Mouse (Mus musculus): ENCODE data around the gene Sema4b. TPM values are rescaled to one million over a fixed set of nuclear protein-coding genes. Genes with fewer than 3 reads are reported as not detected.

Gene Sema4b
- polyA plus RNA-seq (2015; fragmentation: Nextera tagmentation; extraction: Ambion mirVana): 22.1 and 23.8 TPM in 2 replicates

- peak within 1 kb of the TSS; percentile 85 for H3K4me2 ChIP-seq
- peaks cover 31% of the 10 kb centered on the region for H3K4me1 ChIP-seq
- peak within 1 kb of the TSS; percentile 64 for H3K4me3 ChIP-seq (replicated peaks)
- no peaks in the 10 kb centered on the region for H3K27me3 ChIP-seq (replicated peaks)
- no peaks in the 10 kb centered on the region for H3K36me3 ChIP-seq
- H3K9ac ChIP-seq: peak within 1 kb of the TSS; percentile 42; the same call in 1 of the 2 replicates
- ATAC-seq (ENCODE audit: insufficient read depth, low FRiP score, low read depth): peak; percentile 85
- H3K9me3 ChIP-seq: no peaks in the 10 kb centered on the region
- WGBS: under 1% methylated on average over 51 of the region's 51 CpGs
- peak within 1 kb of the TSS; percentile 91 for H3K27ac ChIP-seq
Measured at GRCm38 (mm10) chr7:80186531-80187296, at the start of gene Sema4b. TSS of gene Sema4b (plus strand) at chr7:80186841.

GRCm38 (mm10) chr7:80138375-80138774 is 48.3 kb upstream of the Sema4b start:
- peaks cover 6% of the 10 kb centered on the region; the same call in 1 of the 2 replicates for H3K4me1 ChIP-seq
- no peak for ATAC-seq (ENCODE audit: insufficient read depth, low FRiP score, low read depth)
- no peak overlapping the region for H3K4me2 ChIP-seq
- H3K27ac ChIP-seq: no peak overlapping the region
- no peak overlapping the region for H3K9ac ChIP-seq
- WGBS: 79% methylated on average over 1 of the region's 1 CpGs
- H3K27me3 ChIP-seq (replicated peaks): no peaks in the 10 kb centered on the region
- H3K4me3 ChIP-seq (replicated peaks): no peak overlapping the region
- no peaks in the 10 kb centered on the region for H3K36me3 ChIP-seq
- no peaks in the 10 kb centered on the region for H3K9me3 ChIP-seq

GRCm38 (mm10) chr7:80140815-80141214 is 45.8 kb upstream of the Sema4b start:
- Histone ChIP-seq H3K9ac (no peak overlapping the region), H3K4me1 (peaks cover 10% of the 10 kb centered on the region), H3K36me3 (no peaks in the 10 kb centered on the region), H3K27me3 (replicated peaks) (no peaks in the 10 kb centered on the region), H3K9me3 (no peaks in the 10 kb centered on the region), H3K4me2 (no peak overlapping the region), H3K4me3 (replicated peaks) (no peak overlapping the region), H3K27ac (no peak overlapping the region)
- 16% methylated on average over 9 of the region's 9 CpGs for WGBS
- ATAC-seq (ENCODE audit: insufficient read depth, low FRiP score, low read depth): peak; percentile 53; the same call in 1 of the 2 replicates

GRCm38 (mm10) chr7:80143331-80144273 is 43.0 kb upstream of the Sema4b start:
- Histone ChIP-seq H3K36me3 (no peaks in the 10 kb centered on the region), H3K9ac (no peak overlapping the region), H3K4me2 (peak overlapping the region; percentile 32), H3K27me3 (replicated peaks) (no peaks in the 10 kb centered on the region), H3K4me3 (replicated peaks) (no peak overlapping the region), H3K4me1 (peaks cover 10% of the 10 kb centered on the region), H3K27ac (peak overlapping the region; percentile 80), H3K9me3 (no peaks in the 10 kb centered on the region)
- WGBS: 31% methylated on average over 22 of the region's 22 CpGs
- no peak for ATAC-seq (ENCODE audit: insufficient read depth, low FRiP score, low read depth)

- no peaks in the 10 kb centered on the region for H3K36me3 ChIP-seq
- peaks cover 19% of the 10 kb centered on the region for H3K4me1 ChIP-seq
- H3K27me3 ChIP-seq (replicated peaks): no peaks in the 10 kb centered on the region
- no peak for ATAC-seq (ENCODE audit: insufficient read depth, low FRiP score, low read depth)
- no peak overlapping the region for H3K4me3 ChIP-seq (replicated peaks)
- H3K4me2 ChIP-seq: no peak overlapping the region
- WGBS: 87% methylated on average over 7 of the region's 7 CpGs
- no peak overlapping the region for H3K27ac ChIP-seq
- H3K9me3 ChIP-seq: no peaks in the 10 kb centered on the region
- no peak overlapping the region for H3K9ac ChIP-seq
Measured at GRCm38 (mm10) chr7:80144695-80145094, 41.9 kb upstream of the Sema4b start.

GRCm38 (mm10) chr7:80146077-80146476 is 40.6 kb upstream of the Sema4b start:
- no peak overlapping the region for H3K4me3 ChIP-seq (replicated peaks)
- no peak overlapping the region for H3K4me2 ChIP-seq
- no peak overlapping the region for H3K9ac ChIP-seq
- ATAC-seq (ENCODE audit: insufficient read depth, low FRiP score, low read depth): peak; percentile 82; the same call in 1 of the 2 replicates
- H3K27me3 ChIP-seq (replicated peaks): no peaks in the 10 kb centered on the region
- no peaks in the 10 kb centered on the region for H3K9me3 ChIP-seq
- peaks cover 17% of the 10 kb centered on the region for H3K4me1 ChIP-seq
- 72% methylated on average over 8 of the region's 8 CpGs for WGBS
- H3K36me3 ChIP-seq: no peaks in the 10 kb centered on the region
- H3K27ac ChIP-seq: no peak overlapping the region

GRCm38 (mm10) chr7:80149356-80149755 is 37.3 kb upstream of the Sema4b start:
- WGBS: 46% methylated on average over 9 of the region's 9 CpGs
- ATAC-seq (ENCODE audit: insufficient read depth, low FRiP score, low read depth): no peak
- Histone ChIP-seq H3K27ac (peak overlapping the region; percentile 13), H3K4me3 (replicated peaks) (no peak overlapping the region), H3K4me1 (peaks cover 9% of the 10 kb centered on the region; the same call in 1 of the 2 replicates), H3K36me3 (no peaks in the 10 kb centered on the region), H3K4me2 (0 out of 2 replicates have a peak overlapping the region, but pooled peaks have one; percentile 6), H3K9me3 (no peaks in the 10 kb centered on the region), H3K27me3 (replicated peaks) (no peaks in the 10 kb centered on the region), H3K9ac (no peak overlapping the region)

- Histone ChIP-seq H3K4me1 (peaks cover 19% of the 10 kb centered on the region; the same call in 1 of the 2 replicates), H3K9ac (no peak overlapping the region), H3K4me2 (no peak overlapping the region), H3K4me3 (replicated peaks) (no peak overlapping the region), H3K9me3 (no peaks in the 10 kb centered on the region), H3K27ac (no peak overlapping the region), H3K36me3 (no peaks in the 10 kb centered on the region), H3K27me3 (replicated peaks) (no peaks in the 10 kb centered on the region)
- no peak for ATAC-seq (ENCODE audit: insufficient read depth, low FRiP score, low read depth)
- 68% methylated on average over 6 of the region's 6 CpGs for WGBS
Measured at GRCm38 (mm10) chr7:80152152-80152551, 34.5 kb upstream of the Sema4b start.

GRCm38 (mm10) chr7:80152756-80153155 is 33.9 kb upstream of the Sema4b start:
- Histone ChIP-seq H3K36me3 (no peaks in the 10 kb centered on the region), H3K4me2 (no peak overlapping the region), H3K27me3 (replicated peaks) (no peaks in the 10 kb centered on the region), H3K27ac (no peak overlapping the region), H3K9ac (no peak overlapping the region), H3K4me3 (replicated peaks) (no peak overlapping the region), H3K4me1 (peaks cover 19% of the 10 kb centered on the region; the same call in 1 of the 2 replicates), H3K9me3 (no peaks in the 10 kb centered on the region)
- WGBS: 92% methylated on average over 8 of the region's 8 CpGs
- no peak for ATAC-seq (ENCODE audit: insufficient read depth, low FRiP score, low read depth)

- no peak overlapping the region for H3K4me2 ChIP-seq
- H3K4me3 ChIP-seq (replicated peaks): no peak overlapping the region
- no peaks in the 10 kb centered on the region for H3K9me3 ChIP-seq
- H3K27ac ChIP-seq: no peak overlapping the region
- H3K9ac ChIP-seq: no peak overlapping the region
- no peaks in the 10 kb centered on the region for H3K27me3 ChIP-seq (replicated peaks)
- H3K4me1 ChIP-seq: peaks cover 10% of the 10 kb centered on the region; the same call in 1 of the 2 replicates
- ATAC-seq (ENCODE audit: insufficient read depth, low FRiP score, low read depth): no peak
- no peaks in the 10 kb centered on the region for H3K36me3 ChIP-seq
- 68% methylated on average over 3 of the region's 3 CpGs for WGBS
Measured at GRCm38 (mm10) chr7:80154689-80155088, 32.0 kb upstream of the Sema4b start.

GRCm38 (mm10) chr7:80156711-80157227 is 29.9 kb upstream of the Sema4b start:
- H3K36me3 ChIP-seq: no peaks in the 10 kb centered on the region
- peak; percentile 68; the same call in 1 of the 2 replicates for ATAC-seq (ENCODE audit: insufficient read depth, low FRiP score, low read depth)
- H3K9me3 ChIP-seq: no peaks in the 10 kb centered on the region
- H3K27ac ChIP-seq: no peak overlapping the region
- H3K9ac ChIP-seq: no peak overlapping the region
- H3K4me3 ChIP-seq (replicated peaks): no peak overlapping the region
- H3K27me3 ChIP-seq (replicated peaks): no peaks in the 10 kb centered on the region
- no peak overlapping the region for H3K4me2 ChIP-seq
- WGBS: 40% methylated on average over 13 of the region's 13 CpGs
- H3K4me1 ChIP-seq: peaks cover 17% of the 10 kb centered on the region
